Mouse (Mus musculus) olfactory bulb, adult 2 months (tissue): ENCODE results near the gene Zbtb1.

Experiments
- CTCF ChIP-seq: fragments of 200-500 bp; IDR thresholded peaks from 2 replicates; pipeline ENCODE4 v1.5.1; 2012; ENCODE audit warnings: low read depth, mild to moderate bottlenecking, low read length, moderate library complexity; ENCODE audit not compliant: insufficient read depth
- POLR2A ChIP-seq: fragments of 200-500 bp; IDR thresholded peaks from 2 replicates; pipeline ENCODE4 v1.6.1; 2012; ENCODE audit warnings: mild to moderate bottlenecking, low read depth, low read length, moderate library complexity; ENCODE audit not compliant: insufficient read depth

GRCm38 (mm10) chr12:76446201-76446600 is 76.1 kb downstream of the Zbtb1 start:
- TF ChIP-seq CTCF (no peak), POLR2A (no peak)
